Mouse (Mus musculus) fibroblast of lung, adult 2 months (primary cell): ENCODE results near the gene Eif4g3.
A peak's percentile ranks its signal among the peaks of the same experiment; 100 is the strongest.

ENCODE experiments used
- DNase-seq: peaks from one replicate; pipeline ENCODE4 v3.0.0-alpha.2; 2011; ENCODE audit warnings: low read depth

The Eif4g3 gene

GRCm38 (mm10) chr4:138101795-138102194 is 109.0 kb downstream of the Eif4g3 start:
- no peak for DNase-seq

GRCm38 (mm10) chr4:138102413-138102812 is 109.6 kb downstream of the Eif4g3 start:
- DNase-seq = no peak

- no peak for DNase-seq
Measured at GRCm38 (mm10) chr4:138104967-138105366, 112.1 kb downstream of the Eif4g3 start.

- peak; percentile 44 for DNase-seq
Measured at GRCm38 (mm10) chr4:138107441-138108409, 114.9 kb downstream of the Eif4g3 start.

GRCm38 (mm10) chr4:138108541-138108940 is 115.7 kb downstream of the Eif4g3 start:
- DNase-seq = no peak

- DNase-seq = no peak
Measured at GRCm38 (mm10) chr4:138109332-138109731, 116.5 kb downstream of the Eif4g3 start.

GRCm38 (mm10) chr4:138111858-138112257 is 119.0 kb downstream of the Eif4g3 start:
- no peak for DNase-seq

- DNase-seq = no peak
Measured at GRCm38 (mm10) chr4:138119740-138120139, 126.9 kb downstream of the Eif4g3 start.

- DNase-seq = no peak
Measured at GRCm38 (mm10) chr4:138124046-138124445, 131.2 kb downstream of the Eif4g3 start.

GRCm38 (mm10) chr4:138127371-138127770 is 134.5 kb downstream of the Eif4g3 start:
- no peak for DNase-seq

GRCm38 (mm10) chr4:138127781-138128180 is 135.0 kb downstream of the Eif4g3 start:
- no peak for DNase-seq

GRCm38 (mm10) chr4:138130149-138130548 is 137.3 kb downstream of the Eif4g3 start:
- DNase-seq = no peak

- DNase-seq = no peak
Measured at GRCm38 (mm10) chr4:138131226-138131625, 138.4 kb downstream of the Eif4g3 start.

GRCm38 (mm10) chr4:138131716-138132115 is 138.9 kb downstream of the Eif4g3 start:
- no peak for DNase-seq

- no peak for DNase-seq
Measured at GRCm38 (mm10) chr4:138133360-138133759, 140.5 kb downstream of the Eif4g3 start.

GRCm38 (mm10) chr4:138137336-138137735 is 144.5 kb downstream of the Eif4g3 start:
- DNase-seq = no peak

GRCm38 (mm10) chr4:138137804-138138203 is 145.0 kb downstream of the Eif4g3 start:
- DNase-seq = no peak

- DNase-seq = no peak
Measured at GRCm38 (mm10) chr4:138138219-138138618, 145.4 kb downstream of the Eif4g3 start.

GRCm38 (mm10) chr4:138141358-138141757 is 148.5 kb downstream of the Eif4g3 start:
- no peak for DNase-seq

- no peak for DNase-seq
Measured at GRCm38 (mm10) chr4:138147176-138147575, 154.4 kb downstream of the Eif4g3 start.

GRCm38 (mm10) chr4:138149977-138150376 is 157.2 kb downstream of the Eif4g3 start:
- DNase-seq = no peak

- no peak for DNase-seq
Measured at GRCm38 (mm10) chr4:138151226-138151625, 158.4 kb downstream of the Eif4g3 start.

- DNase-seq = no peak
Measured at GRCm38 (mm10) chr4:138153980-138154379, 161.2 kb downstream of the Eif4g3 start.

GRCm38 (mm10) chr4:138160918-138161317 is 168.1 kb downstream of the Eif4g3 start:
- DNase-seq = no peak
